Comparison of ENCODE assay signal across 27 mouse cellular contexts in genomic region chr17:63520691-63521090, GRCm38 (mm10). TPM values are rescaled to one million over a fixed set of nuclear protein-coding genes. Genes with fewer than 3 reads are reported as not detected.
A peak's percentile ranks its signal among the peaks of the same experiment; 100 is the strongest.
DNase-seq lines count a peak whose midpoint lies in the region; ATAC-seq and TF ChIP-seq lines count a peak whose summit lies in the region.
"Had no signal": no experiment of that assay in that cellular context is flagged by ENCODE, and none has a peak within 500 bp of the region (broad histone marks: within the 10 kb centered on the region; RNA-seq: fewer than 3 reads in every experiment).

No protein-coding gene starts in this region.

- no peak overlapping the region for H3K4me3 ChIP-seq in lung, embryonic 14.5 days (ENCODE audit: low read depth, low read length)
- H3K4me3 ChIP-seq: heart, embryonic 10.5 days; heart, embryonic 15.5 days; hindbrain, embryonic 13.5 days; limb, embryonic 13.5 days; liver, embryonic 12.5 days; megakaryocyte, embryonic 14.5 days; midbrain, embryonic 12.5 days; myocyte; neural tube, embryonic 12.5 days; stomach, embryonic 15.5 days had no signal

- H3K4me2 ChIP-seq in lung, embryonic 14.5 days, result no peak overlapping the region
- H3K4me2 ChIP-seq: heart, embryonic 15.5 days; hindbrain, embryonic 13.5 days; limb, embryonic 13.5 days; liver, embryonic 12.5 days; midbrain, embryonic 12.5 days; neural tube, embryonic 12.5 days; stomach, embryonic 15.5 days had no signal

- H3K27me3 ChIP-seq in lung, embryonic 14.5 days (ENCODE audit: insufficient read depth, low read length), result no peaks in the 10 kb centered on the region
- H3K27me3 ChIP-seq: CH12.LX; heart, embryonic 15.5 days; hindbrain, embryonic 13.5 days; limb, embryonic 13.5 days; liver, embryonic 12.5 days; megakaryocyte, embryonic 14.5 days; midbrain, embryonic 12.5 days; neural tube, embryonic 12.5 days; stomach, embryonic 15.5 days had no signal

- DNase-seq in frontal cortex, adult 2 months (ENCODE audit: extremely low spot score in 1 of 2, low spot score in 1 of 2), result peak; percentile 9 to 76
- no peak for DNase-seq in frontal cortex, postnatal 25 days (ENCODE audit: low spot score in 2 of 2)
- DNase-seq in lung, embryonic 14.5 days, result peak; percentile 72
- DNase-seq in lung, postnatal 36 days, result no peak
- peak; percentile 20 for DNase-seq in 3T3-L1 (ENCODE audit: low read depth, low spot score)
- peak; percentile 85 for DNase-seq in NIH3T3 (ENCODE audit: low read depth)
- DNase-seq: adrenal gland, adult 8-10 months; cerebellum, adult 8-10 months; cerebellum, postnatal 25 days; gastrocnemius, postnatal 14 days; heart, postnatal 36 days; kidney, adult 9 months; kidney, postnatal 14 days; layer of hippocampus, adult 9-11 months; liver, postnatal 0 days; lung, postnatal 4 days had no signal

- no peaks in the 10 kb centered on the region for H3K9me3 ChIP-seq in lung, embryonic 14.5 days (ENCODE audit: low read depth, low read length)
- H3K9me3 ChIP-seq: heart, embryonic 15.5 days; hindbrain, embryonic 13.5 days; limb, embryonic 13.5 days; liver, embryonic 12.5 days; midbrain, embryonic 12.5 days; neural tube, embryonic 12.5 days; stomach, embryonic 15.5 days had no signal

- no peak for ATAC-seq in lung, embryonic 14.5 days (ENCODE audit: insufficient read depth)
- ATAC-seq: liver, embryonic 12.5 days; liver, postnatal 0 days had no signal

- H3K9ac ChIP-seq in lung, embryonic 14.5 days, result no peak overlapping the region
- H3K9ac ChIP-seq: heart, embryonic 15.5 days; hindbrain, embryonic 13.5 days; limb, embryonic 13.5 days; liver, embryonic 12.5 days; liver, postnatal 0 days; midbrain, embryonic 12.5 days; neural tube, embryonic 12.5 days; stomach, embryonic 15.5 days had no signal

- no peaks in the 10 kb centered on the region for H3K4me1 ChIP-seq in lung, embryonic 14.5 days (ENCODE audit: insufficient read depth)
- H3K4me1 ChIP-seq: heart, embryonic 10.5 days; heart, embryonic 15.5 days; hindbrain, embryonic 13.5 days; limb, embryonic 13.5 days; liver, embryonic 12.5 days; megakaryocyte, embryonic 14.5 days; midbrain, embryonic 12.5 days; neural tube, embryonic 12.5 days; stomach, embryonic 15.5 days had no signal

- no peak overlapping the region for H3K27ac ChIP-seq in lung, embryonic 14.5 days (ENCODE audit: low read depth)
- H3K27ac ChIP-seq: heart, embryonic 10.5 days; heart, embryonic 15.5 days; hindbrain, embryonic 13.5 days; limb, embryonic 13.5 days; liver, embryonic 12.5 days; midbrain, embryonic 12.5 days; neural tube, embryonic 12.5 days; stomach, embryonic 15.5 days had no signal

- no peaks in the 10 kb centered on the region for H3K36me3 ChIP-seq in lung, embryonic 14.5 days (ENCODE audit: insufficient read depth)
- H3K36me3 ChIP-seq: heart, embryonic 10.5 days; heart, embryonic 15.5 days; hindbrain, embryonic 13.5 days; limb, embryonic 13.5 days; liver, embryonic 12.5 days; midbrain, embryonic 12.5 days; neural tube, embryonic 12.5 days; stomach, embryonic 15.5 days had no signal

- WGBS in lung, embryonic 14.5 days, result 73% methylated on average over 2 of the region's 2 CpGs

- TF ChIP-seq CTCF in lung, embryonic 14.5 days (IDR thresholded peaks at IDR 0.05; ENCODE audit: low read depth), result no peak

RNA-seq across cellular contexts. Expression of gene Fbxl17, which starts 20.9 kb away (rescaled TPM):
- polyA plus RNA-seq in frontal cortex, adult 2 months (2012; rRNA removed), result 25.1 and 27.0 TPM in 2 replicates
- 9.0 and 9.2 TPM in 2 replicates for polyA plus RNA-seq in lung, embryonic 14.5 days (2014; fragmentation: Nextera tagmentation; extraction: Ambion mirVana)

Comparison
In these comparisons a context has a peak if more than half of its experiments do, and no peak if none do; other contexts are left out.
1. DNase-seq: peak in frontal cortex, adult 2 months (2 of 2), lung, embryonic 14.5 days (single experiment), 3T3-L1 (single experiment) and NIH3T3 (single experiment); none in frontal cortex, postnatal 25 days (0 of 2) and lung, postnatal 36 days (single experiment).